Mouse (Mus musculus): ENCODE data around the gene Zfp341. TPM values are rescaled to one million over a fixed set of nuclear protein-coding genes. Genes with fewer than 3 reads are reported as not detected.
A peak's percentile ranks its signal among the peaks of the same experiment; 100 is the strongest.

Gene Zfp341
- total and polyA plus RNA-seq, 2 experiments from 2014 or later = 1.5 to 7.7 TPM

DNA sequence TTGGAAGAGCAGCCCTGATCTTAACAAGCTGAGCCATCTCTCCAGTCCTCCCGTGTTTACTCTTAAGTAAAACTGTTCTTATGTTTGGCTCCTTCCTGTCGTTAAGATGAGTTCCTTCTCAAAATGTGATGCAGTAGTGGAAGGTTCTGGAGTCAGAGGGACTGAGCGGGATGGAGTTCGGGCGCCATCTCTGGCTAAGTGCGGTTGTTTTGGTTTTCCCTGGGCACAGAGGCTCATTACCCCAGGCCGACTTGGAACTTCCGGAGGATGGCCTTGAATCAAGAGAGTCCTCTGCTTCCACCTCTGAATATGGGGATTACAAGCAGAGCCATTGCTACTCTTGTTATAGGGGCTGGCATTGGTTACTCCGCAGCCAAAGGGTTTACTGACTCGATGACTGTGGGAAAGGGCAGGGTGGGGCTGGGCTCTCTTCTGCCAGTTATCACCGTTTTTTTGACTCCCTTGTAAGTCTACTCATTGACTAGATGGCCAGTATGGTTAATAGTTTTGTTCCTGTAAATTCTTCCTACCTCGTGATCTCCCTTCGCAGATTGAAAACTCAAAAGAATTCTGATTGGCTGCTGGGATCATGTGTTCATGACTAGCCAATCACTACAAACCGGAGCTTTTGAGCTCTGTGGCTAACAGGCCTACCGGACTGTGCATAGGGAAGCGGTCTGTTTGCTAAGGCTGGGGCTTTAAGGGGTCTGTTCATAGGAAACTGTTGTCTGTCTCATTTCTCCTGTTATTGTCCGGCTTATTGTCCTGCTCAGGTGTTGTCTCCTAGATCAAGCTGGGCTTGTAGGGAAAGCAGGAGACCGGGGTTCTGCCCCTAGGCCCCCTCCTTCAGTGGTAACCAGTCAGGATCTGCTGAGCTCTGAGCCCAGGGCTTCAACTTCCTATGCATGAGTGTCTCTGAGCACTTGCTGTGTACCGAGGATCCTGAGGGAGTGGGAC is 63.8 kb downstream of the Zfp341 start:
- peaks cover 4% of the 10 kb centered on the region; the same call in 1 of the 2 replicates for H3K4me1 ChIP-seq (ENCODE audit: insufficient read depth, low read length)
- H3K9me3 ChIP-seq (ENCODE audit: low read length) = no peaks in the 10 kb centered on the region
- peak overlapping the region; percentile 22 for H3K4me3 ChIP-seq (ENCODE audit: low read depth, low read length)
- no peaks in the 10 kb centered on the region for H3K27me3 ChIP-seq (ENCODE audit: insufficient read depth, low read length)
- peak overlapping the region; percentile 81 for H3K27ac ChIP-seq (ENCODE audit: low read depth, low read length)
- H3K9ac ChIP-seq (replicated peaks; ENCODE audit: low read length, poor library complexity, severe bottlenecking) = no peak overlapping the region
- peak overlapping the region; percentile 49 for H3K4me2 ChIP-seq (ENCODE audit: low read depth, low read length, poor library complexity, severe bottlenecking)
- no peaks in the 10 kb centered on the region for H3K36me3 ChIP-seq (ENCODE audit: insufficient read depth, low read length)
- peak; percentile 82 for ATAC-seq (ENCODE audit: low FRiP score)
- peak; percentile 84 for DNase-seq (ENCODE audit: low spot score)
- no peak for TF ChIP-seq CTCF (IDR thresholded peaks at IDR 0.05)
- 54% methylated on average over 19 of the region's 19 CpGs for WGBS

DNA sequence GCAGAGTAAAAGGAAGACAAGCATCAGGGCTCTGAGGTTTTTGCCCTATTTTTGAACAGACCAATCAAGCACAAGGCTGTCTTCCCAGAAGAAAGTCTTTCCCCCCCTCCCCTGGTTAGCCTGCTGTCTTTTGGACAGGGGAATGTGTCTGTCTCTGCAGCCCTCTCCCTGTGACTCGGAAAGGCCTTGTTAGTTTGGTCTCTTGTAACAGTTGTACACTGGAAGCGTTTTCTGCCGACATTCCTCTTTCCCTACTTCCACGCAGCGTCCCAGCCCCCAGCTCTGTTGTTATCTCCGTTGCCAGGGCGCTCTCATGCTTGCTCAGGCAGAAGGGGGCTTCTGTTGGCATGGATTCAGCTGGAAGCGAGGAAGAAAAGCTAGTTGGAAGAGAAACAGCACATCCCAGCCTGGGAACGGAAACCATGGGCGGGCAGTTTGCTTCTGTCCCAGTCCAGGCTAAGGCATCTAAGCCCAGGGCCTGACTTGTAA is 64.6 kb downstream of the Zfp341 start:
- WGBS = 9% methylated on average over 10 of the region's 10 CpGs
- no peak overlapping the region for H3K9ac ChIP-seq (replicated peaks; ENCODE audit: low read length, poor library complexity, severe bottlenecking)

DNA sequence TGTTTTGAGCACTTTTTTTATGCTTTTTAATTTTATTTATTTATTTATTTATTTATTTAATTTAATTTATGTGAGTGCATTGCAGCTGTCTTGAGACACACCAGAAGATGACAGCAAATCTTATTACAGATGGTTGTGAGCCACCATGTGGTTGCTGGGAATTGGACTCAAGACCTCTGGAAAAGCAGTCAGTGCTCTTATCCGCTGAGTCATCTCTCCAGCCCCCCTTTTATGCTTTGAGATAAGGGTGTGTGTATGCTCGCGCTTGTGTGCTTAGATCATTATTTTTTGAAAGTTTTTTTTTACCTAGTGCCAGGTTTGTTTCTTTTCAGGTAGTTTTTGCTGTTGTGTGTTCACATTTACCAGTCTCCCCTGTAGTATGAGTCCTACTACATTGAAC is 65.9 kb downstream of the Zfp341 start:
- Histone ChIP-seq H3K27me3 (ENCODE audit: insufficient read depth, low read length) (no peaks in the 10 kb centered on the region), H3K27ac (ENCODE audit: low read depth, low read length) (no peak overlapping the region), H3K4me3 (ENCODE audit: low read depth, low read length) (no peak overlapping the region), H3K36me3 (ENCODE audit: insufficient read depth, low read length) (no peaks in the 10 kb centered on the region), H3K4me1 (ENCODE audit: insufficient read depth, low read length) (peaks cover 4% of the 10 kb centered on the region; the same call in 1 of the 2 replicates), H3K9me3 (ENCODE audit: low read length) (no peaks in the 10 kb centered on the region), H3K4me2 (ENCODE audit: low read depth, low read length, poor library complexity, severe bottlenecking) (no peak overlapping the region), H3K9ac (replicated peaks; ENCODE audit: low read length, poor library complexity, severe bottlenecking) (no peak overlapping the region)
- no peak for DNase-seq (ENCODE audit: low spot score)
- no peak for TF ChIP-seq CTCF (IDR thresholded peaks at IDR 0.05)
- WGBS = 90% methylated on average over 3 of the region's 3 CpGs
- no peak for ATAC-seq (ENCODE audit: low FRiP score)

More for the DNA sequence above, 64.6 kb downstream of the Zfp341 start:
- H3K9me3 ChIP-seq (ENCODE audit: low read length) = no peaks in the 10 kb centered on the region
- H3K4me2 ChIP-seq (ENCODE audit: low read depth, low read length, poor library complexity, severe bottlenecking) = peak overlapping the region; percentile 49
- peak overlapping the region; percentile 22; the same call in 1 of the 2 replicates for H3K4me3 ChIP-seq (ENCODE audit: low read depth, low read length)
- H3K27me3 ChIP-seq (ENCODE audit: insufficient read depth, low read length) = no peaks in the 10 kb centered on the region
- ATAC-seq (ENCODE audit: low FRiP score) (peak; percentile 76), DNase-seq (ENCODE audit: low spot score) (peak; percentile 95)
- peak overlapping the region; percentile 81 for H3K27ac ChIP-seq (ENCODE audit: low read depth, low read length)
- H3K36me3 ChIP-seq (ENCODE audit: insufficient read depth, low read length) = no peaks in the 10 kb centered on the region
- TF ChIP-seq CTCF (IDR thresholded peaks at IDR 0.05) = no peak
- H3K4me1 ChIP-seq (ENCODE audit: insufficient read depth, low read length) = peaks cover 4% of the 10 kb centered on the region; the same call in 1 of the 2 replicates

DNA sequence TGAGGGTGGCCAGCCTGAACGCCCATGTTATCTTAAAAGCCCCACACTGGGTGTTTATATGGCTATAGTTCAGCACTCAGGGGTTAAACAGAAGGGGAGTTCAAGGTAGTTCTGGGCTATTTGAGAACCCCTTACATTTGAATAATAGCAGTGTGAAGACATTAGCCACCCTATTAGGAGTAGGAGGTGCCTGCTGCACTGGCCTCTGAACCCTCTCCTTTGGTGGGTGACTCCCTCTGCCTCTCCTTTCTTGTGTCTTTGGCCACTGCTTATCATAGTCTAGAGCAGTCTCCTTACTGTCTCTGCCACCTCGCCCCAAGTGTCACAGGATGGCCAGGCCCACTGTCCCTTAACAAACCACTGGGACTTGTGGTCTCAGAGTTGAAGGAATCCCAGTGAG is 67.2 kb downstream of the Zfp341 start:
- no peak overlapping the region for H3K9ac ChIP-seq (replicated peaks; ENCODE audit: low read length, poor library complexity, severe bottlenecking)
- no peak overlapping the region for H3K4me2 ChIP-seq (ENCODE audit: low read depth, low read length, poor library complexity, severe bottlenecking)
- WGBS = 92% methylated on average over 2 of the region's 2 CpGs
- no peak for DNase-seq (ENCODE audit: low spot score)
- no peak for TF ChIP-seq CTCF (IDR thresholded peaks at IDR 0.05)
- ATAC-seq (ENCODE audit: low FRiP score) = no peak
- H3K4me1 ChIP-seq (ENCODE audit: insufficient read depth, low read length) = peaks cover 4% of the 10 kb centered on the region; the same call in 1 of the 2 replicates
- no peak overlapping the region for H3K27ac ChIP-seq (ENCODE audit: low read depth, low read length)
- no peaks in the 10 kb centered on the region for H3K27me3 ChIP-seq (ENCODE audit: insufficient read depth, low read length)
- H3K9me3 ChIP-seq (ENCODE audit: low read length) = no peaks in the 10 kb centered on the region
- no peak overlapping the region for H3K4me3 ChIP-seq (ENCODE audit: low read depth, low read length)
- H3K36me3 ChIP-seq (ENCODE audit: insufficient read depth, low read length) = no peaks in the 10 kb centered on the region

DNA sequence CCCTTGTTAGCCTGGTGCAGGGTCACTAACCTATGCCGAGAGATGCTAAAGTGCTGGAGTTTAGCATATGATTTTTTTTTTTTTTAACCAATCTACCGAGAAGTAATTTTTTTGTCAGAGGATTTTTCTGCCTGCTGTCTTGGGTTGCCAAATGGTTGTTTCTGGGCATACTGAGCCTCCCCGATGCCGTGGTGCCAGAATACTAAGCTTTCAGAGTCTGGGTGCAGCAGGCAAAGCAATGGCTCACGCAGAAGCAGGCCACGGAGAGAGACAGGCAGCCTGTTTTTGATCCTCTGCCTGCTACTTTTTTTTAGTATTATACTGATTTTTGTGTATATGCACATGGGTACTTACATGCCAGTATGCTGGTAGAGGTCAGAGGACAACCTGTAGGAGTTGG is 67.8 kb downstream of the Zfp341 start:
- Histone ChIP-seq H3K9ac (replicated peaks; ENCODE audit: low read length, poor library complexity, severe bottlenecking) (no peak overlapping the region), H3K9me3 (ENCODE audit: low read length) (no peaks in the 10 kb centered on the region), H3K36me3 (ENCODE audit: insufficient read depth, low read length) (no peaks in the 10 kb centered on the region), H3K27me3 (ENCODE audit: insufficient read depth, low read length) (no peaks in the 10 kb centered on the region), H3K4me3 (ENCODE audit: low read depth, low read length) (no peak overlapping the region), H3K27ac (ENCODE audit: low read depth, low read length) (no peak overlapping the region), H3K4me1 (ENCODE audit: insufficient read depth, low read length) (peaks cover 4% of the 10 kb centered on the region; the same call in 1 of the 2 replicates), H3K4me2 (ENCODE audit: low read depth, low read length, poor library complexity, severe bottlenecking) (no peak overlapping the region)
- no peak for TF ChIP-seq CTCF (IDR thresholded peaks at IDR 0.05)
- WGBS = 84% methylated on average over 6 of the region's 6 CpGs
- ATAC-seq (ENCODE audit: low FRiP score) (no peak), DNase-seq (ENCODE audit: low spot score) (no peak)

DNA sequence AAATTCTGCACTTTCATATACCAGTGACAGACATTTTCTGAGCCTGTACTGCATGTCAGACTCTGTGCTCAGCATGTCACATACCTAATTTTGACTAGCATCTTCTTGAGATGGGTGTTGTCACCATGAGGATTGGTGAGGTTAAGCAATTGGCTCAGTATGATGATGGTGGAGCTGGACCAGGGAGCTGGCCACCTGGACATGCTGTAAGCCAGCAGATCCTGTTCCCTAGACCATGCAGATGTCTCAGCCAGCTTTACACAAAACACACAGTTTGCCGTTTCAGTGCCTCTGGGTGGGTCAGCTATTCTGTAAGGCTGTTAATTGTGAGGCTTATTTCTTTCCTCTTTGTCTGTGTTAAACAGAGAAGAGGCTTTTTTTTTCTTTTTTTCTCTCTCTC is 69.6 kb downstream of the Zfp341 start:
- no peak for DNase-seq (ENCODE audit: low spot score)
- Histone ChIP-seq H3K27ac (ENCODE audit: low read depth, low read length) (peak overlapping the region; percentile 51; the same call in 1 of the 2 replicates), H3K4me3 (ENCODE audit: low read depth, low read length) (no peak overlapping the region), H3K4me2 (ENCODE audit: low read depth, low read length, poor library complexity, severe bottlenecking) (no peak overlapping the region), H3K36me3 (ENCODE audit: insufficient read depth, low read length) (no peaks in the 10 kb centered on the region), H3K27me3 (ENCODE audit: insufficient read depth, low read length) (no peaks in the 10 kb centered on the region), H3K9me3 (ENCODE audit: low read length) (no peaks in the 10 kb centered on the region), H3K4me1 (ENCODE audit: insufficient read depth, low read length) (no peaks in the 10 kb centered on the region; the same call in 1 of the 2 replicates), H3K9ac (replicated peaks; ENCODE audit: low read length, poor library complexity, severe bottlenecking) (0 out of 2 replicates have a peak overlapping the region, but pooled peaks have one; percentile 39)
- 30% methylated on average over 1 of the region's 1 CpGs for WGBS
- no peak for TF ChIP-seq CTCF (IDR thresholded peaks at IDR 0.05)
- no peak for ATAC-seq (ENCODE audit: low FRiP score)
